9 mouse cellular contexts compared by ENCODE assay signal in the genomic region with DNA sequence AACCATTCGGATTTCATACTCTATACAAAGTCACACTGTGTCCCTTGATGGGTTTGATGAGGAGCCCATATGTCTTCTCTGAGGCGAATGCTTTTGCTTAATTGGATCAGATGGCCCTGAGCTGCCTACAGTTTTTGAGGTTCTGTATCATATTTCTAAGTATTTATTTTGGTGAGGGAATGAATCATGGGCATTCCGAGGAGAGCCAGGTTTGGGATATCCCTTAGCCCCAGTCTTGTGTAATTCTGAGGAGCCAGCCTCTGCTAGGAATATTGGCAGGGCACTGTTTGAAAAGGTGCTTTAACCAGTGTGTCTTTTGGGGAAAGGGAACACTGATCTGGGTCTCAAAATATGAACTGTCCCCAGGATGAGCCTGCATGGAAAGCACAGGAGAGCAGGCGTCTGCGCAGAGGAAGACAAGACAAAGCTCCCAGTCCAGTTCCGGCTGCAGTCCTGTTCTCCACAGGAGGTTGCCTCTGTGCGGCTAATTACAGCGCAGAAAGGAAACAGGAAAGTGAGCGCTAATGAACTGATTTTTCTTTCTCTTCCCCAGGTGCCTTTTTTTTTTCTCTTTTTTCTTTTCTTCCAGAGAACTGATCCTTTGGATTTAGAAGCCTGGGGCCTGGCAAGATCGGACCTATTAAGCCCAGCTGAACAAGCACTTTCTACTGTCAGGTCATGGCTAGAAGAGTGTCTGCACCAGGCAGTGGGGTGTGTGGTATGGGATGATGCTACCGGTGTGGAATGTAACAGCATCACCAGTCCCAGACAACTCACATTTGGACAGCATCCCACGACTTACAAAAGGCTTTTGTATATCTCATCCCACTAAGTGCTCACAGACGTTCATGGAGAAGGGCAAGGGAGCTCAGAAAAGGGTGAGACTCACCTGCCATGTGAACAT.
DNase-seq lines count a peak whose midpoint lies in the region; ATAC-seq and TF ChIP-seq lines count a peak whose summit lies in the region.
"Had no signal": no experiment of that assay in that cellular context is flagged by ENCODE, and none has a peak within 500 bp of the region (broad histone marks: within the 10 kb centered on the region; RNA-seq: fewer than 3 reads in every experiment).

No protein-coding gene starts in this region.

- intact Hi-C loops in left cerebral cortex, postnatal 36 days (cut with DNase I): no loop called here

- POLR2A ChIA-PET in Patski (lab: Charles Lee): interaction anchor here (1.7 kb wide), 1 partner anchor 8 kb away, joined by 4 read pairs; no protein-coding TSS in a partner anchor

- peak; percentile 51 for DNase-seq in intestine, embryonic 14.5 days (ENCODE audit: low spot score)
- peak; percentile 94 for DNase-seq in Patski (ENCODE audit: low read depth, low spot score)
- no peak for DNase-seq in left cerebral cortex, postnatal 36 days (ENCODE audit: low spot score in 2 of 2)
- DNase-seq in kidney, postnatal 4 days: no peak
- DNase-seq in natural killer cell, adult 2 months (ENCODE audit: low spot score in 2 of 2): no peak
- DNase-seq: cerebellum, adult 18-20 months had no signal

- in situ Hi-C loops in Patski (cut with MboI; ENCODE audit: low pct_unique_long_range_greater_than_20kb): loop anchor here (5.0 kb wide), 1 partner anchor 36 kb away; no protein-coding TSS in a partner anchor

- no peaks in the 10 kb centered on the region for H3K9me3 ChIP-seq in intestine, embryonic 14.5 days (ENCODE audit: control insufficient read depth, low read length)
- H3K9me3 ChIP-seq in intestine, postnatal 0 days (ENCODE audit: control insufficient read depth): no peaks in the 10 kb centered on the region
- no peaks in the 10 kb centered on the region for H3K9me3 ChIP-seq in limb, embryonic 13.5 days

- no peak for TF ChIP-seq POLR2A in embryonic fibroblast, embryonic 13.5 days (IDR thresholded peaks at IDR 0.05; ENCODE audit: low read depth, low read length)

- H3K4me2 ChIP-seq in intestine, embryonic 14.5 days (ENCODE audit: low read length): no peak overlapping the region
- no peak overlapping the region for H3K4me2 ChIP-seq in intestine, postnatal 0 days (replicated peaks; ENCODE audit: low read depth)
- H3K4me2 ChIP-seq in limb, embryonic 13.5 days (replicated peaks): no peak overlapping the region

- H3K27ac ChIP-seq in intestine, embryonic 14.5 days (ENCODE audit: low read depth): no peak overlapping the region
- no peak overlapping the region for H3K27ac ChIP-seq in intestine, postnatal 0 days (ENCODE audit: low read depth, low read length)
- H3K27ac ChIP-seq in embryonic fibroblast, embryonic 13.5 days (ENCODE audit: insufficient read depth, low read length): peak overlapping the region; percentile 74
- no peak overlapping the region; the same call in 1 of the 2 replicates for H3K27ac ChIP-seq in limb, embryonic 13.5 days

- no peak for ATAC-seq in intestine, embryonic 14.5 days (replicated peaks; ENCODE audit: low FRiP score, low TSS enrichment, low read depth)
- ATAC-seq in intestine, postnatal 0 days: no peak
- peak; percentile 93 for ATAC-seq in Patski
- ATAC-seq in limb, embryonic 13.5 days (ENCODE audit: low FRiP score, low read depth): peak; percentile 57

- WGBS in intestine, embryonic 14.5 days: 44% methylated on average over 13 of the region's 13 CpGs
- WGBS in intestine, postnatal 0 days: 57% methylated on average over 13 of the region's 13 CpGs
- WGBS in limb, embryonic 13.5 days: 30% methylated on average over 13 of the region's 13 CpGs

- CTCF ChIA-PET in Patski (lab: Charles Lee): interaction anchor here (1.0 to 4.0 kb wide), 7 partner anchors 9 to 112 kb away, joined by 3 to 17 read pairs (median 3); no protein-coding TSS in a partner anchor

- H3K4me3 ChIP-seq in intestine, embryonic 14.5 days (ENCODE audit: low read depth, low read length): no peak overlapping the region
- no peak overlapping the region for H3K4me3 ChIP-seq in intestine, postnatal 0 days (ENCODE audit: low read depth, low read length)
- no peak overlapping the region for H3K4me3 ChIP-seq in embryonic fibroblast, embryonic 13.5 days (ENCODE audit: insufficient read depth, low read length)
- H3K4me3 ChIP-seq in limb, embryonic 13.5 days: no peak overlapping the region

- H3K36me3 ChIP-seq in intestine, embryonic 14.5 days (ENCODE audit: control insufficient read depth, insufficient read depth, low read length): no peaks in the 10 kb centered on the region
- no peaks in the 10 kb centered on the region for H3K36me3 ChIP-seq in intestine, postnatal 0 days (ENCODE audit: control insufficient read depth, insufficient read depth)
- H3K36me3 ChIP-seq in limb, embryonic 13.5 days: 0 out of 2 replicates have a peak, but pooled peaks cover 3% of the 10 kb centered on the region

- H3K27me3 ChIP-seq in intestine, embryonic 14.5 days (replicated peaks; ENCODE audit: control insufficient read depth, insufficient read depth, low read length): no peaks in the 10 kb centered on the region
- no peaks in the 10 kb centered on the region for H3K27me3 ChIP-seq in intestine, postnatal 0 days (replicated peaks; ENCODE audit: control insufficient read depth, insufficient read depth, low read length)
- H3K27me3 ChIP-seq in Patski: no peaks in the 10 kb centered on the region
- no peaks in the 10 kb centered on the region for H3K27me3 ChIP-seq in limb, embryonic 13.5 days

- TF ChIP-seq CTCF in intestine, postnatal 0 days (IDR thresholded peaks at IDR 0.05; ENCODE audit: low read depth): no peak
- no peak for TF ChIP-seq CTCF in Patski (IDR thresholded peaks at IDR 0.05)
- no peak for TF ChIP-seq CTCF in embryonic fibroblast, embryonic 13.5 days (IDR thresholded peaks at IDR 0.05; ENCODE audit: borderline replicate concordance, insufficient read depth, low read length)

- H3K9ac ChIP-seq in intestine, embryonic 14.5 days (ENCODE audit: low read length): no peak overlapping the region
- H3K9ac ChIP-seq in intestine, postnatal 0 days (ENCODE audit: low read depth, low read length): no peak overlapping the region
- no peak overlapping the region for H3K9ac ChIP-seq in limb, embryonic 13.5 days

- no peaks in the 10 kb centered on the region for H3K4me1 ChIP-seq in intestine, embryonic 14.5 days (replicated peaks; ENCODE audit: control insufficient read depth, insufficient read depth, low read length)
- no peaks in the 10 kb centered on the region for H3K4me1 ChIP-seq in intestine, postnatal 0 days (replicated peaks; ENCODE audit: control insufficient read depth, insufficient read depth, low read length)
- H3K4me1 ChIP-seq in embryonic fibroblast, embryonic 13.5 days (ENCODE audit: control insufficient read depth, insufficient read depth, low read length): peaks cover 14% of the 10 kb centered on the region
- peaks cover 17% of the 10 kb centered on the region for H3K4me1 ChIP-seq in limb, embryonic 13.5 days

Comparison
In these comparisons a context has a peak if more than half of its experiments do, and no peak if none do; other contexts are left out.
1. ATAC-seq: peak in Patski (single experiment) and limb, embryonic 13.5 days (single experiment); none in intestine, embryonic 14.5 days (single experiment) and intestine, postnatal 0 days (single experiment).
2. DNase-seq: peak in intestine, embryonic 14.5 days (single experiment) and Patski (single experiment); none in left cerebral cortex, postnatal 36 days (0 of 2), kidney, postnatal 4 days (0 of 2) and natural killer cell, adult 2 months (0 of 2).